Mouse (Mus musculus): ENCODE data around the gene Gm1673. TPM values are rescaled to one million over a fixed set of nuclear protein-coding genes. Genes with fewer than 3 reads are reported as not detected.

Gm1673 gene
- polyA plus RNA-seq, 1 experiment = 14.0 TPM

DNA sequence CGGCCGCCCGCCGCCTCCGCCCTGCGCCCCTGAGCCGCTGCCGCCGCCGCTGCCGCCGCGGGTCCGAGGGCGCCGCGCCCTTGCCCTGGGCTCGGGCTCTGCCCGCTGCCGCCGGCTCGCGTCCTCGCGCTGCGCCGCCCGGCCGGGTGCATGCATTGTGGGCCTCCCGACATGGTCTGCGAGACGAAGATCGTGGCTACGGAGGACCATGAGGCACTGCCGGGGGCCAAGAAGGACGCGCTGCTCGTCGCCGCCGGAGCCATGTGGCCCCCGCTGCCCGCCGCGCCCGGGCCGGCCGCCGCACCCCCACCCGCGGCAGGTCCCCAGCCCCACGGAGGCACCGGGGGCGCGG is 13.4 kb downstream of the Gm1673 start:
- H3K4me1 ChIP-seq (ENCODE audit: control insufficient read depth, insufficient read depth, low read length) = peaks cover 4% of the 10 kb centered on the region; the same call in 1 of the 2 replicates
- TF ChIP-seq CTCF (IDR thresholded peaks at IDR 0.05; ENCODE audit: low read depth, low read length) = no peak
- TF ChIP-seq POLR2A (IDR thresholded peaks at IDR 0.05; ENCODE audit: borderline replicate concordance, low read depth, low read length) = no peak
- no peak overlapping the region for H3K27ac ChIP-seq (ENCODE audit: insufficient read depth, low read depth, low read length)
- H3K4me3 ChIP-seq (ENCODE audit: insufficient read depth, low read length) = peak overlapping the region; percentile 70

DNA sequence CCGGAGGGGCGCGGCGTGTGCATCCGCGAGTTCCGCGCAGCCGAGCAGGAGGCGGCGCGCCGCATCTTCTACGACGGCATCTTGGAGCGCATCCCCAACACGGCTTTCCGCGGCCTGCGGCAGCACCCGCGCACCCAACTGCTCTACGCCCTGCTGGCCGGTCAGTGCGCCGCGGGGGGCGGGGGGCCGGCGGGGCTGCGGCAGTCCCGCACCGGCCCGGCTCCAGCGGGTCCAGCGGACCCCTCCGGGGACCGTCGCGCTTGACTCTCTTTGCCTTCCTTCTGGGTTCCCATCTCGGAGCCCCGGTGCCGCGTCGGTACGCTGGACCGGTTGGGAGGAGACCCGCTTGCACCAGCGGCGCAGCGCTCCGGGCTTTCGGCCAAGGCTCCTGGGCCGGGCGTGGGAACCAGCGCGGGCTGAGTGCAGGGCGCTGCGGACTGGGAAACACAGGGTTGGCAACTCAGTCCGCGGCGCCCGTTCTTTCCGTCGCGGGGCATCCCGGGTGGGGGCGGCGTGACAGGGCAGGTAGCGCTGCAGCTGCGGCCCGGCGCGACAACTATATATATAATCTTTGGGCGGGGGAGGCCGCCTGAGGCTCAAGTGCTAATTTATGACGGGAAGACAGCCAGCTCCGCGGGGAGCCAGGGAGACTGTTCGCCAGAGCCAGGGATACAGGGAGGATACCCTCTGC is 14.0 kb downstream of the Gm1673 start:
- Histone ChIP-seq H3K27ac (ENCODE audit: insufficient read depth, low read depth, low read length) (no peak overlapping the region), H3K4me1 (ENCODE audit: control insufficient read depth, insufficient read depth, low read length) (peaks cover 4% of the 10 kb centered on the region; the same call in 1 of the 2 replicates), H3K4me3 (ENCODE audit: insufficient read depth, low read length) (peak overlapping the region; percentile 70)
- TF ChIP-seq POLR2A (IDR thresholded peaks at IDR 0.05; ENCODE audit: borderline replicate concordance, low read depth, low read length) (no peak), CTCF (IDR thresholded peaks at IDR 0.05; ENCODE audit: low read depth, low read length) (no peak)

DNA sequence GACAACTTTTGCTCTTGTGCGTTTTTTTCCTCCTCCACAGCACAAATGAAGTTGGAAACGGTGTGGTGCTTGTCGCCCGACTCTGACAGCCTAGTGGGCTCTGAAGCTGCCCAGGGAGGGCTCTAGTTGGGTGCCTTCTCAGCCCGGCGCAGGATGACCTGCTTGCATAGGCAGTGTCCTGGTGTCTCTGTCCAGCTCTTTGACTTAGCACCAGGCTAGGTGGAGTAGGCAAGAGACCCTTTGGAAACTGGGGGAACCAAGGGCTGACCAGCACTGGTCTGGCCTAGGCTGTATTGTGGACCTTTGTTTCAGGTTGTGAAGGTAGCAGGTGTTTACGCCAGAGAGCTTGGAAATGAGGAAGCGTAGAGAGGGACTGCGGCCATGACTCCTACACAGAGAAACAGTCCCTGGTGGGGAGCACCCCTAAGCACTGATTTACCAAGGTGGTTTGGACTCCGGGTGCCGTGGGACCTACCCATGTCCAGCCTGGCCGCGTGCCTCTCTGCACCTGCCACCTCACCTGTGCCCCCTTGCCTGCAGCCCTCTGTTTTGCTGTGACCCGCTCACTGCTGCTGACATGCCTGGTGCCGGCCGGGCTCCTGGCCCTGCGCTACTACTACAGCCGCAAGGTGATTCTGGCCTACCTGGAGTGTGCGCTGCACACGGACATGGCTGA is 14.7 kb downstream of the Gm1673 start:
- TF ChIP-seq CTCF (IDR thresholded peaks at IDR 0.05; ENCODE audit: low read depth, low read length) (no peak), POLR2A (IDR thresholded peaks at IDR 0.05; ENCODE audit: borderline replicate concordance, low read depth, low read length) (no peak)

DNA sequence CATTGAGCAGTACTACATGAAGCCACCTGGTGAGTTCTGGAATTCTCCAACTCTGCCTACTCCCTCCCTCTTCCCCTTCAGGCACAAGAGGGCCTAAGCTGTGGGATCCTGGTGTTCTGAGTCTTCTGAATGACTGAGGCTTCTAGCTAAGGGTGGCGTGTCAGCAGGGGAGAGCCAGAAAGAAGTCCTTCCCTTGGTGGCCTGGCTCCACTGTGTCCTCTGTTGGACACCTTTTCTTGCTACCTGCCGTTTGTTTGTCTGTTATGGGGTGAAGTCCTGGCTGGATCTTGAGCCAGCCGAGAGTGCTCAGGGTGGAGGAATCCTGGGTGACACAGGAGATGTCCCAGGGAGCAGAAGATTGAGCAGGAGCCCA is 15.3 kb downstream of the Gm1673 start:
- Histone ChIP-seq H3K4me3 (ENCODE audit: insufficient read depth, low read length) (no peak overlapping the region), H3K4me1 (ENCODE audit: control insufficient read depth, insufficient read depth, low read length) (peaks cover 2% of the 10 kb centered on the region; the same call in 1 of the 2 replicates), H3K27ac (ENCODE audit: insufficient read depth, low read depth, low read length) (no peak overlapping the region)
- TF ChIP-seq POLR2A (IDR thresholded peaks at IDR 0.05; ENCODE audit: borderline replicate concordance, low read depth, low read length) (no peak), CTCF (IDR thresholded peaks at IDR 0.05; ENCODE audit: low read depth, low read length) (no peak)

More for the DNA sequence above, 14.7 kb downstream of the Gm1673 start:
- peak overlapping the region; percentile 70 for H3K4me3 ChIP-seq (ENCODE audit: insufficient read depth, low read length)
- peaks cover 2% of the 10 kb centered on the region; the same call in 1 of the 2 replicates for H3K4me1 ChIP-seq (ENCODE audit: control insufficient read depth, insufficient read depth, low read length)
- H3K27ac ChIP-seq (ENCODE audit: insufficient read depth, low read depth, low read length) = no peak overlapping the region

DNA sequence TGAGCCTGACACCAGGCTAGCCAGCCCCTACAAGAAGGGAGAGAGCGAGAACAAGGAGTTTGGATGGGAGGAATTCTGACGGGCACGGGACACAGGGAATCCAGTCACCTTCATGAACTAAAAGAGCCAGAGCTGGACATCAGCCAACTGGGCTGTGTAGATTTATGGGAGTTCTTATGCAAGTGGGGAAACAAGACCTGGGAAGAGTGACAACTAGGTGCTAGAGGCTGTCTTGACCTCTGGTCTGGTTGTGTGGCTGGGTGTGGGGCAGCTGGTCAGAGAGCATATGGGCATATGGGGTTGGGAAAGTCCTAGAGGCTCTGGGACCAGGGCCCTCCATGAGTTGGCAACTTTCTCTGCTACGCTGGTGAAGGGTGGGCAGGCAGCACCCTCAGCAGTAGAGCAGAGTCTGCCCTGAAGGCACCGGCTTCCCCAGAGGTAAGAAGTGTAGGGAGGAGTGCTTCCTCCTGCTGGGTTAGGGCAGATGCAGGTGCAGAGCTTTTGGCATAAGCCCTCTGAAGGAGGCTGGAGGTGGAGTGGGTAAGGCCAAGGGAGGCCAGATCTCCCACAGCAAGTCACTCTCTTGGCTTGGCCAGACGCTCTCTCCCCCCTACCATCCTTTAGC is 16.3 kb downstream of the Gm1673 start:
- Histone ChIP-seq H3K4me3 (ENCODE audit: insufficient read depth, low read length) (no peak overlapping the region), H3K4me1 (ENCODE audit: control insufficient read depth, insufficient read depth, low read length) (peaks cover 2% of the 10 kb centered on the region; the same call in 1 of the 2 replicates), H3K27ac (ENCODE audit: insufficient read depth, low read depth, low read length) (no peak overlapping the region)
- no peak for TF ChIP-seq CTCF (IDR thresholded peaks at IDR 0.05; ENCODE audit: low read depth, low read length)
- no peak for TF ChIP-seq POLR2A (IDR thresholded peaks at IDR 0.05; ENCODE audit: borderline replicate concordance, low read depth, low read length)

DNA sequence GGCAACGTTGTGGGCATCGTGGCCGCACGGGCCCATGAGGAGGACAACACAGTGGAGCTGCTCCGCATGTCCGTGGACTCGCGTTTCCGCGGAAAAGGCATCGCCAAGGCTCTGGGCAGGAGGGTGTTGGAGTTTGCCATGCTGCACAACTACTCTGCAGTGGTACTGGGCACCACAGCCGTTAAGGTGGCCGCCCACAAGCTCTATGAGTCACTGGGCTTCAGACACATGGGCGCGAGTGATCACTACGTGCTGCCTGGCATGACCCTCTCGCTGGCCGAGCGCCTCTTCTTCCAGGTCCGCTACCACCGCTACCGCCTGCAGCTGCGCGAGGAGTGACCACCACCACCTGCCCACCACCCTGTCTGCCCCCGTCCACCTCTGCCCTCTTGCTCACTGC is 17.6 kb downstream of the Gm1673 start:
- TF ChIP-seq CTCF (IDR thresholded peaks at IDR 0.05; ENCODE audit: low read depth, low read length) = no peak
- TF ChIP-seq POLR2A (IDR thresholded peaks at IDR 0.05; ENCODE audit: borderline replicate concordance, low read depth, low read length) = no peak
- Histone ChIP-seq H3K4me3 (ENCODE audit: insufficient read depth, low read length) (no peak overlapping the region), H3K4me1 (ENCODE audit: control insufficient read depth, insufficient read depth, low read length) (peaks cover 2% of the 10 kb centered on the region; the same call in 1 of the 2 replicates), H3K27ac (ENCODE audit: insufficient read depth, low read depth, low read length) (no peak overlapping the region)

DNA sequence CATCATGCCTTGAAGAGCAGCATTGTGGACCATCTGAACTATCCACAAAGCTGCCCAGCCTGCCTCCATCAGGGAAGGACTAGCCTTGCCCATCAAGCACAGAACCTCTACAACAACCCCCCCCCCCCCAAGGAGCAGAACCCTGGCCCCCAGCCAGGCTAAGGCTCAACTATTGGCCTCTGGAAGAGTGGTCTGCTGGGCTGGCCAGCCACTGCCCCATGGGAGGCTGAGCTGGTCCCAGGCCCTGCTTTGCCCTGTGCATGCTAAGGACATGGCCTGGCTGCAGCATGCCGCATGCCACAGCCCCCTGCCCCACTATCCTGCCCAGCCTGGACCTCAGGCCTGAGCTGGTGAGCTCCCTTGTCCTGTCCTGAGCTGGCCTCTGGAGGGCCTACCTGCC is 18.2 kb downstream of the Gm1673 start:
- H3K27ac ChIP-seq (ENCODE audit: insufficient read depth, low read depth, low read length) = no peak overlapping the region
- H3K4me1 ChIP-seq (ENCODE audit: control insufficient read depth, insufficient read depth, low read length) = peaks cover 2% of the 10 kb centered on the region; the same call in 1 of the 2 replicates
- TF ChIP-seq CTCF (IDR thresholded peaks at IDR 0.05; ENCODE audit: low read depth, low read length) (no peak), POLR2A (IDR thresholded peaks at IDR 0.05; ENCODE audit: borderline replicate concordance, low read depth, low read length) (no peak)
- no peak overlapping the region for H3K4me3 ChIP-seq (ENCODE audit: insufficient read depth, low read length)

DNA sequence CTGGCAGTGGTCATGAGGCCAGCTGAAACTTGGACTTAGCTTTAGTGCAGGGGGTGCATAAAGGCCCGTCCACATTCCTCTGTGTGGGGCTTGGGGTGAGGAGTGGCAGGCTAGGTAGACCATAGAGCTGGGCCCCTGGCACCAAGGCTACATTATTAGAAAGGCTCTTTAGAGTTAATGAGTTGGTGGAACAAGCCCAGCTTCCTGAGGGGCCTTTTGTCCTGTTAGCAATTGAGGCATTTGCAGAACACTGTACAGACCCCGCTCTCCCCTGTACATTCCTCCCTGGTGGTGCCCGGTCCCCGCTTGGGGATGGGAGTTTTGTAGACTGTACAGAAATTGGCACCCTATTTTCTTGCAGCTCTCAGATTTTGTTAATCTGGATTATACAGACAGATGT is 19.4 kb downstream of the Gm1673 start:
- H3K4me3 ChIP-seq (ENCODE audit: insufficient read depth, low read length) = no peak overlapping the region
- H3K27ac ChIP-seq (ENCODE audit: insufficient read depth, low read depth, low read length) = no peak overlapping the region
- peaks cover 1% of the 10 kb centered on the region; the same call in 1 of the 2 replicates for H3K4me1 ChIP-seq (ENCODE audit: control insufficient read depth, insufficient read depth, low read length)
- TF ChIP-seq POLR2A (IDR thresholded peaks at IDR 0.05; ENCODE audit: borderline replicate concordance, low read depth, low read length) = no peak
- no peak for TF ChIP-seq CTCF (IDR thresholded peaks at IDR 0.05; ENCODE audit: low read depth, low read length)

DNA sequence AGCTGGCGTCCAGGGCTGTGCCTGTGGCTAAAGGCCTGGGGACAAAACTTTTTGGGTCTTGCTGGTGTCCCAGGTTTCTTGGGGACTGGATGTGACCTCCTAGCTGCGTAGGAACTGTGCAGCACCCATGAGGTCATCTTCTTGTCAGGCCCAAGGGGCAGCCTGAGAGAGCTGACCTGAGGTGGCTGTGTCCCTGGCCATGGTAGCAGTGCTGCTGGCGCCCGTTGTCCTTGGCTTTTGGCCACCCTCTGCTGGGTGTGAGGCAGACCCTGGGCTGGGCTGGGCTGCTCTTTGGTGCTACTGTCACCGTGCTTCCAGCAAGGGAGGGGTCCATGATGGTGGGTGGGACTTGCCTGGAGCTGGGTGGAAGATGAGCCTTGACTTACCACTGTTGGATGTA is 21.4 kb downstream of the Gm1673 start:
- H3K4me3 ChIP-seq (ENCODE audit: insufficient read depth, low read length) = no peak overlapping the region

DNA sequence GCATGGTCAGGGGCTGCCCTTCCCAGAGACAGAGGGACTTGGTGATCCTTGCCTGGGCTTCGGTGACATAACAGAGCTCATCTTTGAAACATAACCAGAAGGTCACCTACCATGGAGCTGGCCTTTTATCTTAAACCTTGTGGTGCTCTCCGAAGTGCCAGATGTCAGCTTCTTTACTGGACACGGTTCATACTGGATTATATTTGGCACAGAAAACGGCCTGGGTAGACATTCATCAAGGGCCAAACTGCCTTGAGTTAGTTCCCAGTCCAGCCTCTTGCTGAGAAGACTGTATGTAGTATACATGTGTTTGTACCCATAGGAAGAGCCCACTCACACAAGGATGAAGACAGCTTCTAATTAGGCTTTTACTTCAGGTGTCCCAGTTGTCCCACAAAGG is 23.6 kb downstream of the Gm1673 start:
- Histone ChIP-seq H3K4me1 (ENCODE audit: control insufficient read depth, insufficient read depth, low read length) (no peaks in the 10 kb centered on the region), H3K4me3 (ENCODE audit: insufficient read depth, low read length) (no peak overlapping the region), H3K27ac (ENCODE audit: insufficient read depth, low read depth, low read length) (no peak overlapping the region)
- TF ChIP-seq CTCF (IDR thresholded peaks at IDR 0.05; ENCODE audit: low read depth, low read length) (no peak), POLR2A (IDR thresholded peaks at IDR 0.05; ENCODE audit: borderline replicate concordance, low read depth, low read length) (no peak)

More for the DNA sequence above, 21.4 kb downstream of the Gm1673 start:
- no peak for TF ChIP-seq POLR2A (IDR thresholded peaks at IDR 0.05; ENCODE audit: borderline replicate concordance, low read depth, low read length)
- no peak for TF ChIP-seq CTCF (IDR thresholded peaks at IDR 0.05; ENCODE audit: low read depth, low read length)
- H3K4me1 ChIP-seq (ENCODE audit: control insufficient read depth, insufficient read depth, low read length) = no peaks in the 10 kb centered on the region
- H3K27ac ChIP-seq (ENCODE audit: insufficient read depth, low read depth, low read length) = no peak overlapping the region
